Mouse (Mus musculus): Measurements from ENCODE around the gene Uroc1.

Uroc1 gene

GRCm38 (mm10) chr6:90332561-90333425 is at the start of gene Uroc1:
Gene Uroc1, plus strand, starts transcription at chr6:90333284.
- DNase-seq (ENCODE audit: low spot score): no peak

- DNase-seq (ENCODE audit: low spot score): no peak
Measured at GRCm38 (mm10) chr6:90288265-90288664, 44.8 kb upstream of the Uroc1 start.

GRCm38 (mm10) chr6:90300919-90301318 is 32.2 kb upstream of the Uroc1 start, which contains the start of gene BC048671:
Gene BC048671, plus strand, starts transcription at chr6:90301219.
- no peak for DNase-seq (ENCODE audit: low spot score)

GRCm38 (mm10) chr6:90306315-90306975 is 26.6 kb upstream of the Uroc1 start:
- DNase-seq (ENCODE audit: low spot score): no peak

- no peak for DNase-seq (ENCODE audit: low spot score)
Measured at GRCm38 (mm10) chr6:90308839-90309778, 24.0 kb upstream of the Uroc1 start.

GRCm38 (mm10) chr6:90315961-90316360 is 17.1 kb upstream of the Uroc1 start:
- DNase-seq (ENCODE audit: low spot score): no peak

- no peak for DNase-seq (ENCODE audit: low spot score)
Measured at GRCm38 (mm10) chr6:90317510-90318258, 15.4 kb upstream of the Uroc1 start.

GRCm38 (mm10) chr6:90319019-90319418 is 14.1 kb upstream of the Uroc1 start:
- no peak for DNase-seq (ENCODE audit: low spot score)

- peak; percentile 16 for DNase-seq (ENCODE audit: low spot score)
Measured at GRCm38 (mm10) chr6:90319475-90320191, 13.5 kb upstream of the Uroc1 start.

- DNase-seq (ENCODE audit: low spot score): no peak
Measured at GRCm38 (mm10) chr6:90320429-90320828, 12.7 kb upstream of the Uroc1 start.

GRCm38 (mm10) chr6:90321811-90322210 is 11.3 kb upstream of the Uroc1 start:
- no peak for DNase-seq (ENCODE audit: low spot score)

- DNase-seq (ENCODE audit: low spot score): no peak
Measured at GRCm38 (mm10) chr6:90324026-90324425, 9.1 kb upstream of the Uroc1 start.

- no peak for DNase-seq (ENCODE audit: low spot score)
Measured at GRCm38 (mm10) chr6:90324463-90324862, 8.6 kb upstream of the Uroc1 start.

GRCm38 (mm10) chr6:90324991-90325390 is 8.1 kb upstream of the Uroc1 start, which contains the start of gene Chst13:
Gene Chst13, minus strand, starts transcription at chr6:90325185.
- DNase-seq (ENCODE audit: low spot score): peak; percentile 37

- no peak for DNase-seq (ENCODE audit: low spot score)
Measured at GRCm38 (mm10) chr6:90327670-90328069, 5.4 kb upstream of the Uroc1 start.

GRCm38 (mm10) chr6:90329953-90330352 is 3.1 kb upstream of the Uroc1 start:
- peak; percentile 22 for DNase-seq (ENCODE audit: low spot score)

- DNase-seq (ENCODE audit: low spot score): no peak
Measured at GRCm38 (mm10) chr6:90334244-90334643, 1.2 kb downstream of the Uroc1 start.

- no peak for DNase-seq (ENCODE audit: low spot score)
Measured at GRCm38 (mm10) chr6:90342343-90342742, 9.3 kb downstream of the Uroc1 start.

GRCm38 (mm10) chr6:90347183-90347582 is 14.1 kb downstream of the Uroc1 start:
- no peak for DNase-seq (ENCODE audit: low spot score)

GRCm38 (mm10) chr6:90348500-90348899 is 15.4 kb downstream of the Uroc1 start:
- no peak for DNase-seq (ENCODE audit: low spot score)

GRCm38 (mm10) chr6:90350011-90350410 is 16.9 kb downstream of the Uroc1 start:
- no peak for DNase-seq (ENCODE audit: low spot score)
